Mouse (Mus musculus) ES-Bruce4 (cell line): ENCODE data around the gene Il10.

Experiments used
- CTCF ChIP-seq: IDR thresholded peaks from one replicate; pipeline ENCODE4 v1.8.1; 2011; ENCODE audit warnings: low read depth, low read length
- EP300 ChIP-seq: IDR thresholded peaks from 2 replicates; pipeline ENCODE4 v1.6.1; 2011; ENCODE audit warnings: low read depth, low read length; ENCODE audit not compliant: insufficient read depth
- POLR2A ChIP-seq: IDR thresholded peaks from one replicate; pipeline ENCODE4 v1.8.1; 2011; ENCODE audit warnings: low read length; ENCODE audit not compliant: insufficient read depth

DNA sequence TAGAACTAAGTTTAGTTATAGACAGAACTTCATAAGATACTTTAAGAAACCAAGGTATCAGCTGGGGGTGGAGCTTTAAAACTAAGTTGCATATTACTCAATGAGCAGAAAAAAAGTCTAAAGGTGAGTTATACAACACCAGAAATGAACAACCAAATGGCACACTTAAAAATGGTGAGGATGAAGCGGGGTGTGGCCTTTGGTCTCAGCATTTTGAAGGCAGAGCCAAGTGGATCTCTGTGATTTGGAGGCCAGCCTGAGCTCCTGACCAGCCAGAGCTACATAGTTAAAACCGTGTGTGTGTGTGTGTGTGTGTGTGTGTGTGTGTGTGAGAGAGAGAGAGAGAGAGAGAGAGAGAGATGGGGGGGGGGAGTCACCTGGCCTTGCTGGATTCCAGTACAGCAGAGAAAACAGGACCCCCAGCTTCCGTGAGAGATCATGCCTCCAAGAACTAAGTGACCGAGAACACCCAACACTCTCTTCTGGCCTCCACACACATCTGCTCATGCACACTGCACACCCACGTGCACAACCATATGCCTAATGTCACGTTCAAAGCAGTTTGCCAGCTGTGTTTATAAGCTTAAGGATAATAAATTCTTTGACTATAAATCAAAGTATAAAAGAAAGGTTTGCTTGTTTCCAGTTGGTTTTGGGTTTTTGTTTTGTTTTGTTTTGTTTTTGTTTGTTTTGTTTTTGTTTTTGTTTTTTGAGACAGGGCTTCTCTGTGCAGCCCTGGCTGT is 28.6 kb downstream of the Il10 start:
- TF ChIP-seq CTCF: no peak
- no peak for TF ChIP-seq POLR2A
- no peak for TF ChIP-seq EP300
